Mouse (Mus musculus): Measurements from ENCODE around the gene Cib1. TPM values are rescaled to one million over a fixed set of nuclear protein-coding genes. Genes with fewer than 3 reads are reported as not detected.
A peak's percentile ranks its signal among the peaks of the same experiment; 100 is the strongest.

The Cib1 gene
- total RNA-seq, 2 experiments from 2014 or later: 23.8 to 25.2 TPM

GRCm38 (mm10) chr7:80238542-80238941 is 5.9 kb upstream of the Cib1 start:
- DNase-seq (ENCODE audit: extremely low spot score in 1 of 2, low spot score in 1 of 2): no peak

DNA sequence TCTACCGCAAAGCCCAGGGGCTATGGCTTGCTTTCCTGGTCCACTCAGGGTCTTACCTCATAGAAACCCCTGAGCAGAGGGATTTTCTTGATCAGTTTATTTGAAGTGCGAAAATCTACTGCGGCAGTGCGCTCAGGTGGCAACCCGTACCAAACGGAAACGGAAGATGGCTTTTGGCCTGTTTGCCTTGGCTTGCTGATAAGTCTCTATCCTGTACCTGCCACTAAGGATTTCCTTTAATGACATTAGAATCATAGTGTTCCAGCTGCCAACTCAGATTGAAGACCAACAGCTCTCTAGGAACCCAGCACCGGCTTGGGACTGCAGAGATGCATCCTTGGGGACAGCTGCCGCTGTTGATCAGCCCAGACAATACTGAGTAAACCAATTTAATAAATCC is 1.2 kb upstream of the Cib1 start:
- no peak for DNase-seq (ENCODE audit: extremely low spot score in 1 of 2, low spot score in 1 of 2)

GRCm38 (mm10) chr7:80231971-80232488 is 583 bp downstream of the Cib1 start:
- DNase-seq (ENCODE audit: extremely low spot score in 1 of 2, low spot score in 1 of 2): no peak

- DNase-seq (ENCODE audit: extremely low spot score in 1 of 2, low spot score in 1 of 2): no peak
Measured at GRCm38 (mm10) chr7:80230196-80230595, 2.4 kb downstream of the Cib1 start.

GRCm38 (mm10) chr7:80227065-80227464 is 5.5 kb downstream of the Cib1 start:
- DNase-seq (ENCODE audit: extremely low spot score in 1 of 2, low spot score in 1 of 2): no peak

- DNase-seq (ENCODE audit: extremely low spot score in 1 of 2, low spot score in 1 of 2): no peak
Measured at GRCm38 (mm10) chr7:80221179-80221750, 11.3 kb downstream of the Cib1 start.

DNA sequence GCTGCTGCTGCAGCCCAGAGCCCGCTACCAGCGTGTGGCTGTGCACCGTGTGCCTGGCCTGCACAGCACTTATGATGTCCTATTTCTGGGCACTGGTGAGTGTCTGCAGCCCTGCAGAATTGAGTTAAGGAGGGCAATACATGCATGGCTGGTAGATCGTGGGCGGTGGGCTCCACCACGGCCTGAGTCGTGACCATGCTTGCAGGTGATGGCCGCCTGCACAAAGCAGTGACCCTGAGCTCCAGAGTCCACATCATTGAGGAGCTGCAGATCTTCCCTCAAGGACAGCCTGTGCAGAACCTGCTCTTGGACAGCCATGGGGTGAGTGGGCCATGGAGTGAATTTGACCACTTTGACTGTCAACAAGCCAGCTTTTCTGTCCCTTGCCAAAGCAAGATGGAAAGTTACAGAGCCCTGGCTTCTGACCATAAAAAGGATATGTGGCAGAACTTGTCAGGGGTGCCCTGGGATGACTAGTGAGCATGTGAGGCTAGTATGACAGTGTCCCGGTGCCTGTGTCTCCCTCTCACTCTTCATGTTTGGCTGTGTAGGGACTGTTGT is 12.3 kb downstream of the Cib1 start:
- DNase-seq (ENCODE audit: extremely low spot score in 1 of 2, low spot score in 1 of 2): no peak

GRCm38 (mm10) chr7:80218666-80219065 is 13.9 kb downstream of the Cib1 start:
- no peak for DNase-seq (ENCODE audit: extremely low spot score in 1 of 2, low spot score in 1 of 2)

GRCm38 (mm10) chr7:80216566-80216965 is 16.0 kb downstream of the Cib1 start:
- DNase-seq (ENCODE audit: extremely low spot score in 1 of 2, low spot score in 1 of 2): no peak

DNA sequence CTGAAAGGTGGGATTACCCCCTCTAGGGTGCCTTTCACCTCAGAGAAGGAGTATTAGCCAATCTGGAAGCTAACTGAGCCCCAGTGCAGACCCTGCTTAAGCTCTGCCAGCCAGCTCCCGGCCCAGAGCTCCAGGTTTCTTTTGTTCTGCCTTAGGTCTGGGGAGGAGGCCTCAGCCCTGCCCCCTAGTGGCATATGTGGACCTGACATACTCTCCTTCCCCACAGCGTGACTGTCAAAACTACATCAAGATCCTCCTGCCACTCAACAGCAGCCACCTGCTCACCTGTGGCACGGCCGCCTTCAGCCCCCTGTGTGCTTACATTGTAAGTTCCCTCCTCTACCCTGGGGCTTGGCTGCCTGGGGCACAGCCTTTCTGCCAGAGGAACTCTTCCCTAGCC is 17.2 kb downstream of the Cib1 start:
- DNase-seq (ENCODE audit: extremely low spot score in 1 of 2, low spot score in 1 of 2): peak; percentile 71 to 85

DNA sequence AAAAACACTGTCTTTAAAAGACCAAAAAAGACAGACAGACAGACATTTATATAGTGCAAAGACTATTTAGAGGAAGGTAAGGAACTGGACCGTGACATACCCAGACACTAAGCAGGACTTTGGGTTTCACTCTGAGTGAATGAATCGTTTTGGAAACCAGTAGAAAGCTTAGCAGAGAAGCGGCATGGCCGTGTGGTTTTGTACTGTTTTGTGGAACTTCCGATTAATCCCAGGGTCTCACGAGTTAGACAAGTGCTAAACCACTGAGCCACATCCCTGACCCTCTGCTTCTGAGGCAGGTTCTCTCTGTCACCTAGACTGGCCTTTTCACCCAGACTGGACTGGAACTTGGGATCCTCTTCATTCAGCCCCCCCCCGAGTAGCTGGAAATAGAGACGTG is 18.2 kb downstream of the Cib1 start:
- DNase-seq (ENCODE audit: extremely low spot score in 1 of 2, low spot score in 1 of 2): no peak

GRCm38 (mm10) chr7:80213604-80214003 is 19.0 kb downstream of the Cib1 start:
- no peak for DNase-seq (ENCODE audit: extremely low spot score in 1 of 2, low spot score in 1 of 2)

GRCm38 (mm10) chr7:80210982-80211381 is 21.6 kb downstream of the Cib1 start:
- DNase-seq (ENCODE audit: extremely low spot score in 1 of 2, low spot score in 1 of 2): no peak

- DNase-seq (ENCODE audit: extremely low spot score in 1 of 2, low spot score in 1 of 2): no peak
Measured at GRCm38 (mm10) chr7:80209669-80210068, 22.9 kb downstream of the Cib1 start.

DNA sequence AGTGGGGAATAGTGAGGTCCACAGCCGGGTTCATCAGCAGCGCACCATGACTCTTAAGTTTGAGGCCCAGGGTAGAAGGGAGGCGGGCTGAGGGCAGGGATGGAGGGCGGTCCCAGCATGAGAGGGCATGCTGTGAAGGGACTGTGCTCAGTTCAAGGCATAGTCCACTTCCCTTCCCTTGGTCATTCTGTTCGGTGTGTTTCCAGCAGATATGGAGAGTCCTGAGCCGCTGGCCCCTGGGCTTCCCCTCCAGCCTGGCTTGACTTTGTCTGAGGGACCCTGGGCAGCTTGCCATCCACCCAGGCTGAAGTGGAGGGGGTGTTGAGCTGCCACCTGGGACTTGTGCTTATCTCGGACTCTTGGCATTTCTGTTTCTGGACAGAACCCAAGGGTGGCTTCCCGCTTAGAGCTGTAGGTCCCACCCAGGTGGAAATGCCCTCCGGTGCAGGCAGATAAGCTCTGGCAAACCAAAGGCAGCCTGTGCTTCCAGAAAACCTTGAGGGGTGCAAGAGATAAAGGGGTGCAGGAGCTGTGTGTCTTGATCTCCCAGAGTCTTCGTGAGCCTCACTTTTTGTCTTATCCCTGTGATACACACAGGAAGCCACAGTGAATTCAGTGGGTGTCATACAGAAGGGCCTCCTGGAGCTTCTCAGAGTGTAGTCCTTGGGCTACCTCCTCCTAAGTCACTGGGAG is 23.7 kb downstream of the Cib1 start:
- no peak for DNase-seq (ENCODE audit: extremely low spot score in 1 of 2, low spot score in 1 of 2)

DNA sequence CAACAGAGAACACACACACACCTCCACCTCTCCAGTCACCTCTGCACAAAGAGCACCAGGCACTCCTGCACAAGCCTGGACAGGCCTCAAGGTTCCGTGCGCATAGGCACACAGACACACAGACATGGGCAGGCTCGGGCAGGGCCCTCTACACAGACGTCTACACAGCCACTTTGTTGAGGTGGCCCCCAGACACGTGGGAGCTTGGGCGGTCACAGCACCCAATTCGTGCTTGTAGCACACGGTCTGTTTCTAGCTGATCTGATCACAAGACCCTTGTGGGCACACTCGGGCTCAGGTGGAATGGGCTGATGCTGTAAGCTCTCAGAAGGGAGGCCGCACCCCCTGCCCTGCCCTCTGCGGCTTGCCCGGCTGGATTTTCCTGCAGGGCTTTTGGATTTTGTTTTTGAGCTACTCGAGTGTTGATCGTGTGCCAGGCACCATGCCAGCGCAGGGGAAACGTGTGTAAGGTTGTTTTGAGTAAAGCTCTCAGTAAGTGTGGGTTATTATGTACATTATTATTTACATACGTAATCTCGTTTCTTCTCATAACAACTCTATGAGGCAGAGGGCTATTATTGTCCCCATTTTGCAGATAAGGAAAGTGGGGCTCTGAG is 24.5 kb downstream of the Cib1 start:
- DNase-seq (ENCODE audit: extremely low spot score in 1 of 2, low spot score in 1 of 2): no peak

GRCm38 (mm10) chr7:80207314-80207731 is 25.3 kb downstream of the Cib1 start:
- DNase-seq (ENCODE audit: extremely low spot score in 1 of 2, low spot score in 1 of 2): no peak

DNA sequence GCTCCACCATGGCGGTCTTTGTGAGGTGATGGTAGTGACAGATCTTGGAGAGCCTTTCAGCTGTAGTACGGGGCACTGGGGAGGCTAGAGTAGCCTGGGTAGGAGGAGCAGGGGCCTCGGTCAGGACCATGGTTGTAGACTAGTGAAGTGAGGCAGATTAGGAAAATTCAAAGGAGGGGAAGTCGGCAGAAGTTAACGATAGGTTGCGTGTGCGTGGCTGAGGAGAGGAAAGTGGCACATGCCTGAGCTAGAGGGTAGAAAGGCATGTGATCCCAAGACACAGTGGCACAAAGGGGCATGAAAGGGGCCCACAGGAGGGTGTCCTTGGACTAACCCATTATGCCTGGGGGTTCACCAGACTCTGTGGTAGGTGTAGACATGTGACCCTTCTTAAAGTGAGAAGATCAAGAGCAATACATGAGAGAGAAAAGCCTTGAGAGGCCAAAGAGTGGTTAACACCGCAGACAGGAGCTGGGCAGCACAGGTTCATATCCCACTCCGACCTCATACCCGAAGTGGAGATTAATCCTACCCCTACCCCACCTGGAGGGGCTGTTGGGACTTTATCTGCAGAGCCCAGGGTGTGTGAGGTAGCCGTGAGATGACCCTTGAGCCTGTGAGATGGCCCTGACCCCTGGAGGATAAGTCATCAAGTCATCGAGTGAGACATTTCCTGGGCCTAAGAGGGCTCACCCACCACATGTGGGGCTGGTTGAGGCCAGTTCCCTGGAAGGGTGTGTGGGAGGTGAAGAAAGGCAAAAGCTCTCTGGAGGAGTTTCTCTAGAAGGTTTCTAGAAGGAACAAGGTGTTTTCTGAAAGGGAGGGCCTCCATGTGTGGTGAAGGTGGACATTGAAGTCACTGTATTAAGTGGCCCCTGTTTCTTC is 26.7 kb downstream of the Cib1 start:
- DNase-seq (ENCODE audit: extremely low spot score in 1 of 2, low spot score in 1 of 2): no peak

GRCm38 (mm10) chr7:80204961-80205360 is 27.7 kb downstream of the Cib1 start:
- DNase-seq (ENCODE audit: extremely low spot score in 1 of 2, low spot score in 1 of 2): no peak

DNA sequence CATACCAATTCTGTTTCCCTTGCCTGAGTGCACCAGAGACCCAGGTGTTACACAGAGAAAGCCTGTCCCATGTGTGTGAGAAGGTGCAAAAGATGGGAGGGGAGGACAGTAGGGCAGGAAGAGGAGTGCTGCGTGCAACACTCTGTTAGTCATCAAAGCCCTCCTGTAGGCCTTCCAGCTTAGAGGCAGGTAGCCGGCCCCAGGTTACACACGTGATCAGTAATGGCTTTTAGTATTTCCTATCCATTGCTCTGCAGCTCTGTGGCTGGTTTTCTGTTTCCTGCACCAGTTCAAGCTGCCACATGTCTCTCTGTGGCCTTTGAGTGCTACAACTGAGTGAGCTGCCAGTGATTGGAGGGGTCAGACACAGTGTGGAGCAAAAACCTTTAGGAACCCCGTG is 28.3 kb downstream of the Cib1 start:
- DNase-seq (ENCODE audit: extremely low spot score in 1 of 2, low spot score in 1 of 2): no peak
